Mouse (Mus musculus) stomach, embryonic 14.5 days (tissue): ENCODE data around the gene Snap23. TPM values are rescaled to one million over a fixed set of nuclear protein-coding genes. Genes with fewer than 3 reads are reported as not detected.

Source experiments
- ATAC-seq: fragments of 200-750 bp; cut with Nextera tagmentation; 2 replicates; pipeline ENCODE4 v1.8.0; 2017; ENCODE audit warnings: low read depth, moderate TSS enrichment; ENCODE audit not compliant: insufficient number of reproducible peaks, insufficient read depth, low FRiP score
- H3K27ac ChIP-seq: fragments of 300-500 bp; sonication (generic); 2 replicates; pipeline ENCODE4 v1.5.1; 2014; ENCODE audit warnings: mild to moderate bottlenecking, low read length, moderate library complexity, mixed read lengths
- H3K27me3 ChIP-seq: fragments of 300-500 bp; sonication (generic); 2 replicates; pipeline ENCODE4 v1.6.1; 2014; ENCODE audit warnings: low read length, control low read depth, mixed read lengths; ENCODE audit not compliant: control insufficient read depth, insufficient read depth
- H3K36me3 ChIP-seq: fragments of 300-500 bp; sonication (generic); 2 replicates; pipeline ENCODE4 v1.6.1; 2014; ENCODE audit warnings: mild to moderate bottlenecking, control low read depth, low read length, moderate library complexity, mixed read lengths; ENCODE audit not compliant: control insufficient read depth, insufficient read depth
- H3K4me1 ChIP-seq: fragments of 300-500 bp; sonication (generic); 2 replicates; pipeline ENCODE4 v1.6.1; 2014; ENCODE audit warnings: low read length, control low read depth, mixed read lengths; ENCODE audit not compliant: control insufficient read depth, insufficient read depth
- H3K4me2 ChIP-seq: fragments of 300-500 bp; sonication (generic); replicated peaks from 2 replicates; pipeline ENCODE4 v1.6.1; 2014; ENCODE audit warnings: low read depth, low read length, control low read depth
- H3K4me3 ChIP-seq: fragments of 300-500 bp; sonication (generic); 2 replicates; pipeline ENCODE4 v1.5.1; 2014; ENCODE audit warnings: low read depth, low read length, control low read depth
- H3K9ac ChIP-seq: fragments of 300-500 bp; sonication (generic); replicated peaks from 2 replicates; pipeline ENCODE4 v1.6.1; 2014; ENCODE audit warnings: low read depth, mild to moderate bottlenecking, control low read depth, low read length, moderate library complexity, mixed read lengths
- H3K9me3 ChIP-seq: fragments of 300-500 bp; sonication (generic); 2 replicates; pipeline ENCODE4 v1.6.1; 2016; ENCODE audit warnings: low read depth, low read length, control low read depth; ENCODE audit not compliant: control insufficient read depth
- WGBS: fragments of 180-500 bp; shearing (Covaris S2); extraction: QIAGEN DNeasy Blood & Tissue Kit; methylation state at CpG from one replicate; pipeline ENCODE4 v1.1.7; 2014; 5-methylcytosine and 5-hydroxymethylcytosine counted together
- polyA plus RNA-seq: library from polyadenylated mRNA; unstranded; fragments of >200 nt; fragmentation: Nextera tagmentation; extraction: Ambion mirVana; gene quantifications from 2 replicates; pipeline ENCODE4 v1.2.1, GENCODE M21; 2014

Snap23 gene
- polyA plus RNA-seq, 1 experiment from 2014 or later: 52.9 TPM

DNA sequence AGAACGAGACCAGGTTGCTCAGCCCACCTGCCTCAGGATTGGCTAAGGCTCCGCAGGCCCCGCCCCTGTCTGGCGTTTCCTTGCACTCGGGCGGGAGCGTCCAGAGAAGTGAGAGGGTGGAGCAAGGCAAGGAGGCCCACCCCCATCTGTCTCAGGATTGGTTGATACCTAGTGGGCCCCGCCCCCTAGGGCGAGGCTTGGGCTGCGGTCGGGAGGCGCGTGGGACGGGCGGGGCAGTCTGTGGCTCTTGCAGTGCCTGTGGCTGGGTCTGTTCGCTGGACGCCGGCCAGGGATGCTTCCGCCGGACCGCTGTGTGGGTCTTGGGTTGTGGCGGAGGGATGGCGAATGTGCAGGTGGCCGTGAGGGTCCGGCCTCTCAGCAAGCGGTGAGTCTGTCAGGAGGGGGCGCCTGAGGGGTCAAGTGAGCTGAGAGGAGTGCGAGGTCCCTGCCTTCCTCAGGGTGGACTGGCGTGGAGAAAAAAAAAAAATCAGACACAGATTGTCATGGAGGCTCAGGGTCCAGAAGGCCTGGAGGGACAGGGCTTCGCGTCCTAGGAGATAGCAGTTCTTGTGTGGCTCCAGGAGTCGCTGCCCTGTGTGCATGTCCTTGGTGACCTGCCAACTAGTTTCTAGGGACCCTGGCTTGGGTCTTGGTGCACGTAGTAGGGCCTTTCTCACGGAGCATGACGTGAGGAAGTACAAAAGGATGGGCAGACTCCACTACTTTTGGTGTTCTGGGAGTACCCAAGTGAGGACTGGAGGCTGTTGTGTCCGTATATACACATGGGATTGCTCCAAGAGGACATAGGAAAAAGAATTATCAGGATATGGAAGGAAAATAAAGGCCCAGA lies 61.6 kb downstream of the Snap23 start, which contains the start of gene Stard9:
TSS of gene Stard9 (plus strand) at position 236 of the 850 bp plus-strand sequence.
- ATAC-seq: peak; percentile 100
- H3K4me1 ChIP-seq: 0 out of 2 replicates have a peak, but pooled peaks cover 2% of the 10 kb centered on the region
- H3K4me3 ChIP-seq: peak within 1 kb of the TSS; percentile 48
- H3K36me3 ChIP-seq: 0 out of 2 replicates have a peak, but pooled peaks cover 2% of the 10 kb centered on the region
- H3K27ac ChIP-seq: no peak within 1 kb of the TSS
- H3K27me3 ChIP-seq: no peaks in the 10 kb centered on the region
- peak within 1 kb of the TSS; percentile 52 for H3K9ac ChIP-seq
- WGBS: 3% methylated on average over 36 of the region's 36 CpGs
- H3K9me3 ChIP-seq: no peaks in the 10 kb centered on the region
- peak within 1 kb of the TSS; percentile 74 for H3K4me2 ChIP-seq

- Histone ChIP-seq H3K4me1 (0 out of 2 replicates have a peak, but pooled peaks cover 2% of the 10 kb centered on the region), H3K36me3 (peaks cover 2% of the 10 kb centered on the region; the same call in 1 of the 2 replicates), H3K9me3 (no peaks in the 10 kb centered on the region), H3K27ac (no peak overlapping the region), H3K27me3 (no peaks in the 10 kb centered on the region), H3K4me2 (peak overlapping the region; percentile 74; the same call in 1 of the 2 replicates), H3K9ac (no peak overlapping the region), H3K4me3 (no peak overlapping the region)
- 73% methylated on average over 2 of the region's 2 CpGs for WGBS
- ATAC-seq: no peak
Measured at GRCm38 (mm10) chr2:120630246-120630645, 62.8 kb downstream of the Snap23 start.

DNA sequence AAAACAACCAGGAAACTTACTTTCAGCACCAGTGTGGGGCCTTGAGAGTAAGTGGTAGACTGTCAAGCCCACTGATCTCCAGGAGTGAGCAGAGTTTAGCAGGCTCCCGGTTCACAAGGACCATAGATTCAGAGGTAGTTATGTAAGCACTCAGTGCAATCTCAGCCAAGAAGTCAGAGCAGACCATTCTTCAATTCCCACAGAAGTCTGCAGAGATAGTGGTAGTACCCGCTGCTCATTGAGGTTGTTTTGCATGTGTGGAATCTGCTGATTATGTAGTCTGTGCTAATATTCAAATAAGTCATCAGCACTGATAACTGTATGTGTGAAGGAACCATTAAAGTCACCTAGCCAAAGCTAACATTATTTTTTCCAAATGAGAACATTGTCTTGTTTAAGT lies 63.2 kb downstream of the Snap23 start:
- H3K4me3 ChIP-seq: no peak overlapping the region
- H3K36me3 ChIP-seq: peaks cover 2% of the 10 kb centered on the region; the same call in 1 of the 2 replicates
- 0 out of 2 replicates have a peak overlapping the region, but pooled peaks have one; percentile 6 for H3K4me2 ChIP-seq
- no peaks in the 10 kb centered on the region for H3K9me3 ChIP-seq
- no peak overlapping the region for H3K9ac ChIP-seq
- no peak overlapping the region for H3K27ac ChIP-seq
- no peaks in the 10 kb centered on the region for H3K27me3 ChIP-seq
- no peak for ATAC-seq
- 63% methylated on average over 2 of the region's 2 CpGs for WGBS
- H3K4me1 ChIP-seq: 0 out of 2 replicates have a peak, but pooled peaks cover 2% of the 10 kb centered on the region

GRCm38 (mm10) chr2:120631521-120631920 lies 64.0 kb downstream of the Snap23 start:
- no peak for ATAC-seq
- Histone ChIP-seq H3K4me1 (0 out of 2 replicates have a peak, but pooled peaks cover 2% of the 10 kb centered on the region), H3K36me3 (peaks cover 2% of the 10 kb centered on the region; the same call in 1 of the 2 replicates), H3K9ac (no peak overlapping the region), H3K27me3 (no peaks in the 10 kb centered on the region), H3K4me2 (no peak overlapping the region), H3K27ac (no peak overlapping the region), H3K9me3 (no peaks in the 10 kb centered on the region), H3K4me3 (no peak overlapping the region)
- WGBS: 73% methylated on average over 2 of the region's 2 CpGs

- Histone ChIP-seq H3K27ac (no peak overlapping the region), H3K9me3 (no peaks in the 10 kb centered on the region), H3K27me3 (no peaks in the 10 kb centered on the region), H3K4me3 (no peak overlapping the region), H3K9ac (no peak overlapping the region), H3K4me2 (no peak overlapping the region), H3K4me1 (0 out of 2 replicates have a peak, but pooled peaks cover 2% of the 10 kb centered on the region), H3K36me3 (peaks cover 2% of the 10 kb centered on the region; the same call in 1 of the 2 replicates)
- 71% methylated on average over 4 of the region's 4 CpGs for WGBS
- ATAC-seq: no peak
Measured at GRCm38 (mm10) chr2:120631957-120632356, 64.5 kb downstream of the Snap23 start.

DNA sequence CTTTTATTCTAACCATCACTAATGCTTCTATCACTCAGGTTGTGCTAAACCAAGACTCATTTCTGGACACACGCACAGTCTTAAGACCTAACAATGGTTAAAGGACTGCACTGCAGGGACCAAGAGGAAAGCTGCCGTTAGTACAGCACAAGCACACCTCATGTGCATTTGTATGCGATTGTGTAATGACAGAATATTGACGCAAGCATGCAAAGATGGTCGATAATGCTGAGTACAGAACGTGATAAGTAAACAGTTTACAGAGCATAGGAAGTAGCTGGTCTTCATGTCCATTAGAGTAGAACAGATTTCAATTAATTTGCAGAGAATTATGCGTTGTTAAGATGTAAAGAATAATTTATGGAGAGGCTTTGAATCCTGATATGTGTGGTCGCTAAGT lies 73.4 kb downstream of the Snap23 start:
- H3K4me3 ChIP-seq: no peak overlapping the region
- no peaks in the 10 kb centered on the region for H3K9me3 ChIP-seq
- H3K9ac ChIP-seq: no peak overlapping the region
- no peak for ATAC-seq
- 82% methylated on average over 8 of the region's 8 CpGs for WGBS
- H3K4me1 ChIP-seq: no peaks in the 10 kb centered on the region
- no peaks in the 10 kb centered on the region for H3K36me3 ChIP-seq
- H3K4me2 ChIP-seq: no peak overlapping the region
- H3K27ac ChIP-seq: no peak overlapping the region
- no peaks in the 10 kb centered on the region for H3K27me3 ChIP-seq

- Histone ChIP-seq H3K27me3 (no peaks in the 10 kb centered on the region), H3K4me3 (no peak overlapping the region), H3K9ac (no peak overlapping the region), H3K36me3 (no peaks in the 10 kb centered on the region), H3K9me3 (no peaks in the 10 kb centered on the region), H3K27ac (no peak overlapping the region), H3K4me1 (no peaks in the 10 kb centered on the region), H3K4me2 (no peak overlapping the region)
- WGBS: 71% methylated on average over 7 of the region's 7 CpGs
- ATAC-seq: no peak
Measured at GRCm38 (mm10) chr2:120643836-120644235, 76.4 kb downstream of the Snap23 start.

DNA sequence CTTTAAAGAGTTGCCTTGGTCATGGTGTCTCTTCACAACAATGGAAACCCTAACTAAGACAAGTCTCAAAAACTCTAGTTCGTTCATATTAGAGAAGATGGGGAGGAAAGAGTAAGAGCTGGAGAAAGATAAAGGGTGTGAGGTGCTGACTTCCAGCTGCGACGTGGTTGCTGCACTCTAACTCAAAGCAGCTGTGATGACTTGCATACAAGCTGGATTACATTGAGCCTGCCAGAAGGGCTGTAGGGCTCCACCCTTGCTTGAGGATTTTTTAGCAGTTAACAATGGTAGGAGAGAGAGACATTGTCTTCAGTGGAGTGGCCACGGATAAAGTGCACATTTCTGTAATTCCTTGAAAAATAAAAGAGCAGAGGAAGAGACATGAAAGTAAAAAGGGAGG lies 79.3 kb downstream of the Snap23 start:
- 69% methylated on average over 4 of the region's 4 CpGs for WGBS
- Histone ChIP-seq H3K4me3 (no peak overlapping the region), H3K27ac (no peak overlapping the region), H3K4me2 (no peak overlapping the region), H3K4me1 (no peaks in the 10 kb centered on the region), H3K9me3 (no peaks in the 10 kb centered on the region), H3K9ac (no peak overlapping the region), H3K36me3 (no peaks in the 10 kb centered on the region), H3K27me3 (no peaks in the 10 kb centered on the region)
- no peak for ATAC-seq
